Mouse (Mus musculus) MEL (cell line): Measurements from ENCODE around the gene Adam22.

Experiments
- BHLHE40 ChIP-seq: IDR thresholded peaks from 2 replicates; pipeline ENCODE4 v1.6.1; 2012; ENCODE audit warnings: low read depth, mild to moderate bottlenecking, inconsistent platforms, low read length, improper control_type of control experiment, borderline replicate concordance
- CTCF ChIP-seq, 3 experiments: IDR thresholded peaks in 2 of 3; conservative IDR thresholded peaks in 1 of 3; 2 replicates each; pipeline ENCODE4 v1.5.1; 2011 to 2012; ENCODE audit warnings: low read length in 3 of 3, low read depth in 2 of 3, mild to moderate bottlenecking in 2 of 3, improper control_type of control experiment in 1 of 3, inconsistent platforms in 1 of 3, mixed read lengths in 1 of 3, moderate library complexity in 1 of 3; ENCODE audit not compliant: control insufficient read depth in 1 of 3, insufficient read depth in 1 of 3, poor library complexity in 1 of 3, severe bottlenecking in 1 of 3
- EP300 ChIP-seq, 2 experiments: IDR thresholded peaks; 2 replicates each; pipeline ENCODE4 v1.6.1; 2011; ENCODE audit warnings: improper control_type of control experiment in 2 of 2, low read length in 2 of 2, low read depth in 1 of 2, mild to moderate bottlenecking in 1 of 2
- HCFC1 ChIP-seq: IDR thresholded peaks from 2 replicates; pipeline ENCODE4 v1.6.1; 2012; ENCODE audit warnings: low read depth, mild to moderate bottlenecking, inconsistent platforms, low read length, improper control_type of control experiment, moderate library complexity
- MEF2A ChIP-seq: IDR thresholded peaks from 2 replicates; pipeline ENCODE4 v1.6.1; 2014; ENCODE audit warnings: low read depth, mild to moderate bottlenecking, inconsistent platforms, low read length, improper control_type of control experiment; ENCODE audit not compliant: poor library complexity, insufficient replicate concordance, severe bottlenecking; ENCODE audit errors: extremely low read depth
- MXI1 ChIP-seq: IDR thresholded peaks from 2 replicates; pipeline ENCODE4 v1.6.1; 2011; ENCODE audit warnings: mild to moderate bottlenecking, low read depth, low read length, improper control_type of control experiment
- MYC ChIP-seq: IDR thresholded peaks from 2 replicates; pipeline ENCODE4 v1.6.1; 2011; ENCODE audit warnings: low read depth, mild to moderate bottlenecking, low read length, improper control_type of control experiment, moderate library complexity

- TF ChIP-seq CTCF (IDR thresholded peaks at IDR 0.05 in 2 of 3, conservative IDR thresholded peaks at IDR 0.05 in 1 of 3; ENCODE audit: control insufficient read depth in 1 of 3, insufficient read depth in 1 of 3, low read depth in 2 of 3, low read length in 3 of 3, poor library complexity in 1 of 3, severe bottlenecking in 1 of 3): no peak
- TF ChIP-seq BHLHE40: no peak
- TF ChIP-seq MXI1: no peak
- TF ChIP-seq EP300 (IDR thresholded peaks at IDR 0.05; ENCODE audit: low read depth in 1 of 2, low read length in 2 of 2): no peak
- no peak for TF ChIP-seq MYC
- no peak for TF ChIP-seq HCFC1
- TF ChIP-seq MEF2A: no peak
Measured at GRCm38 (mm10) chr5:8349557-8349956, 18.4 kb downstream of the Adam22 start.
